Mouse (Mus musculus) G1E (cell line): Measurements from ENCODE around the gene Gm28044.

Experiments used
- CTCF ChIP-seq: IDR thresholded peaks from 2 replicates; pipeline ENCODE4 v1.5.1; 2012; ENCODE audit warnings: low read depth, low read length, inconsistent platforms, mixed read lengths
- GATA1 ChIP-seq: IDR thresholded peaks from 2 replicates; pipeline ENCODE4 v1.6.1; 2012; ENCODE audit warnings: borderline replicate concordance, low read length, inconsistent platforms, mixed read lengths
- GATA2 ChIP-seq: IDR thresholded peaks from 2 replicates; pipeline ENCODE4 v1.6.1; 2012; ENCODE audit warnings: low read depth, low read length, inconsistent platforms, borderline replicate concordance
- POLR2AphosphoS5 ChIP-seq: IDR thresholded peaks from 2 replicates; pipeline ENCODE4 v1.6.1; 2012; ENCODE audit warnings: low read depth, low read length, inconsistent platforms; ENCODE audit not compliant: insufficient replicate concordance
- TAL1 ChIP-seq: conservative IDR thresholded peaks from 2 replicates; pipeline ENCODE4 v1.6.1; 2012; ENCODE audit warnings: low read depth, low read length, inconsistent platforms, mixed read lengths

DNA sequence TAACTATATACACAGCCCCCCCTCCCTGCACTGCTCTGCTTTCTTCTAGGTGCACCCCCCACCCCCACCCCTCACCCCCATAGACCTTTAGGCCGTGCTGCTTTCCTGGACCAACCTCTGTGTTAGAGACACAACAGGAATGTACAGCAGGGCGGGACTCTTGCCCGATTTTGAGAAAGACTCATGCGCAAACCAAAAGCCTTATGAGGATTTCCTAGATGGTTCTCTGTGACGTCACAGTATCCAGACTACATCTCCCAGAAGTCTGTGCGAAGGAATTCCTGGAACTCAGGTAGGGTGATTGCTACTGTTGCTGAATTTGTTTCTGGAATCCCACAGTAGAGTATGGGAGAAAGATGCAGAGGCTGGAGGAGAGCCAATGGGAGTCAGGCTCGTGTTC is 82.0 kb downstream of the Gm28044 start, which contains the start of gene Zfp458:
- TF ChIP-seq CTCF, result no peak
- TF ChIP-seq POLR2AphosphoS5, result no peak
- no peak for TF ChIP-seq GATA1
- TF ChIP-seq TAL1, result no peak
- no peak for TF ChIP-seq GATA2
